Mouse (Mus musculus): Measurements from ENCODE around the gene Grb10. TPM values are rescaled to one million over a fixed set of nuclear protein-coding genes. Genes with fewer than 3 reads are reported as not detected.

Gene Grb10
- polyA plus RNA-seq, 1 experiment = 12.1 TPM

DNA sequence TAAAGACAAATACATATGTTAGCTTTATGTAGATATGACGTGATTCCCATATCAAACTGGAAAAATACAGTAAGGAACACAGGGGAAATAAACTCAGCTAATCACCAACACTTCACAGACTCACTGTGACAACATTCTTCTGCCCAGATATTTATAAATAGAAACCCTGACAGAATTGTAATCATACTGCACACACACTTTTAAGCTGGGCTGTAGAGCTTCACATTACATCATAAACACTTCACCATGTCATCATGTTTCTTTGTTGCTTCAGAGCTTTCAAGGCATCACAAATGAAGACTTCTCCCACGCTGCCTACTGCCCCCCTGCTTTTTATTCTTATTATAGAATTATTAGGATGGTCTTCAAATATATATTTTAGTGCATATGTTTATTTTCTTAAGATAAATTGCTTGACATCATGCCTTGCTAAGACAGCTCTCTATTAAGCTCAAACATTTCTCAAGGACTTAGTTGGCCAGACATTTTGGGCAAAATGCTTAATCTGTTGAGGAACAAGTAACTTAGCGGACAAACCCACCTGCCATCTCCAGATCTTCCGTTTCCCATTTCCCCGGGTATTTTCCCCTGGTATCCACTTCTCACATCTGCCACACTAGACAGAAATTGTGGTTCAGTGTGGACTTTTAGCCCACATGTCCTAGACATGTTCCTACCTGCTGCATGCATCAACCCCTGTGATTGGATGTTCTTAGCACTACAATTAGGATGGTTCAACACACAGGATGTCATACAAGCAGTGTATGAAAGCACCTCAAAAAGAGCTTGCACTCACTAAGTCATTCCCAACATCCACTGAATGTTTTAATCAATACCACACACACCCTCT lies 81.0 kb downstream of the Grb10 start:
- Histone ChIP-seq H3K27ac (ENCODE audit: control insufficient read depth, insufficient read depth, low read depth, low read length) (no peak overlapping the region), H3K4me3 (ENCODE audit: control insufficient read depth, low read depth, low read length) (no peak overlapping the region), H3K36me3 (ENCODE audit: control insufficient read depth, insufficient read depth, low read length) (no peaks in the 10 kb centered on the region)

DNA sequence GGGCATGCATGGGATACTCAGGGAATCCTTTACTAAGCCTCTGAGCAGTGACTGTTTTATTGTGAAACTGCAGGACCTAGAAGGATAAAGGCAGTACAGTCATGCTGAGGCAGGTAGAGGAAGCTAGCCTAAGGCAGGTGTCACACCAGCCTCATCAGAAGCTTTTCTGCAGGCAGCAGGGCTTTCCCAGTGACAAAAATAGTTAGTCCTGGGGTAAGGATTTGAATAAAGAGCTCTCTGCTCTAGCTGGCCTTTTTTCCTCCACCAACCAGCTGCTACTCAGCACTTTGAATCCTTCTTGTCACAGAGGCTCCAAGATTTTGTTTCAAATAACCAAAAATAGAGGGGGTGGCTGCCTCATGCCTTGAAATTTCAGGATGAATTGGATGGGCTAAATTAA lies 82.7 kb downstream of the Grb10 start:
- H3K36me3 ChIP-seq (ENCODE audit: control insufficient read depth, insufficient read depth, low read length) = no peaks in the 10 kb centered on the region
- TF ChIP-seq POLR2A (IDR thresholded peaks at IDR 0.05; ENCODE audit: control insufficient read depth, low read depth, low read length) (no peak), CTCF (IDR thresholded peaks at IDR 0.05; ENCODE audit: control insufficient read depth, insufficient read depth, insufficient replicate concordance, low read depth, low read length) (no peak)
- no peak overlapping the region for H3K27ac ChIP-seq (ENCODE audit: control insufficient read depth, insufficient read depth, low read depth, low read length)
- no peaks in the 10 kb centered on the region for H3K4me1 ChIP-seq (ENCODE audit: control insufficient read depth, insufficient read depth, low read length)
- no peak overlapping the region for H3K4me3 ChIP-seq (ENCODE audit: control insufficient read depth, low read depth, low read length)
- H3K27me3 ChIP-seq (ENCODE audit: control insufficient read depth, insufficient read depth, low read length) = no peaks in the 10 kb centered on the region

More for the DNA sequence above, 81.0 kb downstream of the Grb10 start:
- no peak for TF ChIP-seq CTCF (IDR thresholded peaks at IDR 0.05; ENCODE audit: control insufficient read depth, insufficient read depth, insufficient replicate concordance, low read depth, low read length)
- no peak for TF ChIP-seq POLR2A (IDR thresholded peaks at IDR 0.05; ENCODE audit: control insufficient read depth, low read depth, low read length)
- H3K4me1 ChIP-seq (ENCODE audit: control insufficient read depth, insufficient read depth, low read length) = no peaks in the 10 kb centered on the region
- H3K27me3 ChIP-seq (ENCODE audit: control insufficient read depth, insufficient read depth, low read length) = no peaks in the 10 kb centered on the region

DNA sequence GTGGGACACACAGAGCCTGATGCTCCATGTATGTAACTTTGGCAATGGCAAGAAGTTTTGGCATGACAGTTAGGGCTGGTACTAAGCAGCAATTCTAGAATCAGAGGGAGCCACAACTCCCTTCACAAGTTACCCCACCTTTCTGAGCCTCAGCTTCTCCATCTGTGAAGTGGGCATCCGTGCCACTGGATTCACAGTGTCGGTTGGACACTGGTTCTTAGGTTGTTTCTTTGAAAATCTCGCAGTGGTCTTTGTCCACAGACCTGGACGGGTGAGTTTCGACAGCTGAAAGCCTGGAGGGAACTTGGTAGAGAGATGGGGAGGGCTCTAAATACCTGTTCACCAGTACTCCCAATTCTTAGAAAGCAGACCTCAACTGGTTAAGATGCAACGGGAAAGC lies 83.9 kb downstream of the Grb10 start:
- no peak overlapping the region for H3K4me3 ChIP-seq (ENCODE audit: control insufficient read depth, low read depth, low read length)
- H3K36me3 ChIP-seq (ENCODE audit: control insufficient read depth, insufficient read depth, low read length) = no peaks in the 10 kb centered on the region
- no peaks in the 10 kb centered on the region for H3K27me3 ChIP-seq (ENCODE audit: control insufficient read depth, insufficient read depth, low read length)
- H3K27ac ChIP-seq (ENCODE audit: control insufficient read depth, insufficient read depth, low read depth, low read length) = no peak overlapping the region
- no peak for TF ChIP-seq CTCF (IDR thresholded peaks at IDR 0.05; ENCODE audit: control insufficient read depth, insufficient read depth, insufficient replicate concordance, low read depth, low read length)
- H3K4me1 ChIP-seq (ENCODE audit: control insufficient read depth, insufficient read depth, low read length) = no peaks in the 10 kb centered on the region

DNA sequence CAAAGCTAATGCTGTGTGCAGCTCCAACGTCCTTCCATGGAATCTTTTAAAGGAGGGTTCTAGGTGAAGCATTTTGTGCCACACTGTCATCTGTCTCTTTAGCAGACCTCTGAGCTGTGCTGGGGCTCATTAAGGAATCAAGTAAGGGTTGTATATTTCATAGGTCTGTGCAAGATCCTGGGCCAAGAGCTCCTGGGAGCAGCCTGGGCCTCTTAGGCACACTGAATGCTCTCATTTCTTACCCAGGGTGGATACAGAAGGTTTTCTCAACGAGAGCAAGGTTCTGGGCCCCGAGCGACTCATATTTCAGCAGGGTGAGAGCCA lies 84.4 kb downstream of the Grb10 start:
- H3K36me3 ChIP-seq (ENCODE audit: control insufficient read depth, insufficient read depth, low read length) = no peaks in the 10 kb centered on the region

DNA sequence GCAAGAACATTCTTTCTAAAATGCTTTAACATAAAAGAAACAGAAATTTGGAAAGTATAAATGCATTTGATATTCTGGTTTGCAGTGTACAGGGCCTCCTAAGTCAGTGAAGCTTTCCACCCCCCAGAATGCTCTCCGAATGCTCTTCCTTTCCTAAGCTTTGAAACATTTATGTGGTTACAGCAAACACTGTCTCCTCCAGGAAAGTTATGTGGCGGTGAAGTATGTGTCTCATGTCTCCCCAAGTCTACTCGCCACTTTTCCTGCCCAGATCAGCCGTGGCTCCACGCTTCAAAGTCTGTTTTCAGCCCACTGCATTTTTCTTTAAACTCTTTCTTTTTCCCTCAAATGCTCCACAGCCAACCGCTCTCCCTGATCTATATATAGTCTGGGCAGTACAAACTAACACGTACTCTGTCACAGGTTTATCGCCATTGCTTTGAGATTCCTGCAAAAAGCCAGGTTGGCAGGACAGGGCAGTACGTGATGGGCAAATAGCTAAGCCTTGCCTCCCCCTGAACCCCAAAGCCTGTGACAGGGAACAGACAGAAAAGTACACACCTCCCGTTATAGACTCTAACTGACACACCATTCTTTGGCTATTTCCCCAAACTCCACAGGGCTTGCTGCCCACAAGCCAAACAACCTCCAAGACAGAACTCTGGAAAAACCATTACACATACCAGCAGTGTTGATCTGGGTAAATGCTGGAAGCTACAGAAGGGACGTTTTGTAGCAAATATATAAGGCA lies 84.9 kb downstream of the Grb10 start:
- no peaks in the 10 kb centered on the region for H3K27me3 ChIP-seq (ENCODE audit: control insufficient read depth, insufficient read depth, low read length)
- TF ChIP-seq POLR2A (IDR thresholded peaks at IDR 0.05; ENCODE audit: control insufficient read depth, low read depth, low read length) (no peak), CTCF (IDR thresholded peaks at IDR 0.05; ENCODE audit: control insufficient read depth, insufficient read depth, insufficient replicate concordance, low read depth, low read length) (no peak)
- no peak overlapping the region for H3K27ac ChIP-seq (ENCODE audit: control insufficient read depth, insufficient read depth, low read depth, low read length)
- no peak overlapping the region for H3K4me3 ChIP-seq (ENCODE audit: control insufficient read depth, low read depth, low read length)
- no peaks in the 10 kb centered on the region for H3K36me3 ChIP-seq (ENCODE audit: control insufficient read depth, insufficient read depth, low read length)
- H3K4me1 ChIP-seq (ENCODE audit: control insufficient read depth, insufficient read depth, low read length) = no peaks in the 10 kb centered on the region

More for the DNA sequence above, 84.4 kb downstream of the Grb10 start:
- TF ChIP-seq POLR2A (IDR thresholded peaks at IDR 0.05; ENCODE audit: control insufficient read depth, low read depth, low read length) (no peak), CTCF (IDR thresholded peaks at IDR 0.05; ENCODE audit: control insufficient read depth, insufficient read depth, insufficient replicate concordance, low read depth, low read length) (no peak)
- no peaks in the 10 kb centered on the region for H3K4me1 ChIP-seq (ENCODE audit: control insufficient read depth, insufficient read depth, low read length)
- H3K27me3 ChIP-seq (ENCODE audit: control insufficient read depth, insufficient read depth, low read length) = no peaks in the 10 kb centered on the region
- no peak overlapping the region for H3K4me3 ChIP-seq (ENCODE audit: control insufficient read depth, low read depth, low read length)
- no peak overlapping the region for H3K27ac ChIP-seq (ENCODE audit: control insufficient read depth, insufficient read depth, low read depth, low read length)

DNA sequence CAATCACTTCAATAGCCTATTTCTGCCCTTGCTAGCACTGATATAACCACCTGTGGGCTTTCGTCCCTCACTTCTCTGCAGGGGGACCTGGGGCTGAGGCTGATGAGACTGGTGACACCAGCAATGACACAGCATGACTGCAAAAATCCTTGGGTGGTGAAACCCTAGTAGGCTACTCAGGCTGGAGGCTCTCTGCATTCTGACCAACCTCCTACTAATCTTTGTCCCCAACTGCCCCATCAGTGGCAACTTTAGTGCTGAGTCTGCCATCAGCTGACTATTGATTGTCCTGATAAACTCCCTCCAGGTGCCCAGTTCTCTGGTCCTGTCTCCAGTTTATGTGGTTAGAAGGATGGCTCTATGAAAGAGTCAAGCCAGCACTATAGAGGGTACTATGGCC lies 85.9 kb downstream of the Grb10 start:
- TF ChIP-seq POLR2A (IDR thresholded peaks at IDR 0.05; ENCODE audit: control insufficient read depth, low read depth, low read length) (no peak), CTCF (IDR thresholded peaks at IDR 0.05; ENCODE audit: control insufficient read depth, insufficient read depth, insufficient replicate concordance, low read depth, low read length) (no peak)
- no peak overlapping the region for H3K4me3 ChIP-seq (ENCODE audit: control insufficient read depth, low read depth, low read length)
- no peaks in the 10 kb centered on the region for H3K36me3 ChIP-seq (ENCODE audit: control insufficient read depth, insufficient read depth, low read length)
- no peaks in the 10 kb centered on the region for H3K27me3 ChIP-seq (ENCODE audit: control insufficient read depth, insufficient read depth, low read length)
- no peak overlapping the region for H3K27ac ChIP-seq (ENCODE audit: control insufficient read depth, insufficient read depth, low read depth, low read length)
- no peaks in the 10 kb centered on the region for H3K4me1 ChIP-seq (ENCODE audit: control insufficient read depth, insufficient read depth, low read length)

- Histone ChIP-seq H3K4me3 (ENCODE audit: control insufficient read depth, low read depth, low read length) (no peak overlapping the region), H3K4me1 (ENCODE audit: control insufficient read depth, insufficient read depth, low read length) (no peaks in the 10 kb centered on the region), H3K36me3 (ENCODE audit: control insufficient read depth, insufficient read depth, low read length) (no peaks in the 10 kb centered on the region), H3K27me3 (ENCODE audit: control insufficient read depth, insufficient read depth, low read length) (no peaks in the 10 kb centered on the region), H3K27ac (ENCODE audit: control insufficient read depth, insufficient read depth, low read depth, low read length) (no peak overlapping the region)
- no peak for TF ChIP-seq POLR2A (IDR thresholded peaks at IDR 0.05; ENCODE audit: control insufficient read depth, low read depth, low read length)
- TF ChIP-seq CTCF (IDR thresholded peaks at IDR 0.05; ENCODE audit: control insufficient read depth, insufficient read depth, insufficient replicate concordance, low read depth, low read length) = no peak
These were observed 89.5 kb downstream of the Grb10 start for GRCm38 (mm10) chr11:11948988-11949365.

Measured in testis, adult 2 months (tissue).